Mouse (Mus musculus): ENCODE measurements at regions not wholly inside any gene's neighbourhood (a gene's known extent, or its start where the extent isn't known, plus 50 kb on each side); places are given as distances from the start of the nearest gene placed in this dataset.
"Not testable (repeated sequence)": the region's sequence is repeated elsewhere in the genome, so short reads cannot be mapped to it uniquely, and the experiment has no call there.

GRCm38 (mm10) chr1:80950406-80950805, 126.3 kb upstream of the Nyap2 start:
- Histone ChIP-seq H3K27me3 (ENCODE audit: control insufficient read depth, insufficient read depth, insufficient read length) (no peaks in the 10 kb centered on the region), H3K4me3 (no peak overlapping the region), H3ac (ENCODE audit: control insufficient read depth, insufficient read length) (no peak overlapping the region), H3K36me3 (ENCODE audit: control insufficient read depth, insufficient read depth) (no peaks in the 10 kb centered on the region), H3K79me2 (ENCODE audit: control insufficient read depth, insufficient read depth) (no peaks in the 10 kb centered on the region), H3K4me2 (ENCODE audit: low read depth) (no peak overlapping the region)
- TF ChIP-seq MAX (IDR thresholded peaks at IDR 0.05; ENCODE audit: low read depth) (no peak), TCF12 (IDR thresholded peaks at IDR 0.05; ENCODE audit: insufficient read depth, poor library complexity, severe bottlenecking) (no peak), E2F4 (IDR thresholded peaks at IDR 0.05; ENCODE audit: insufficient read depth) (no peak), POLR2AphosphoS2 (IDR thresholded peaks at IDR 0.05; ENCODE audit: insufficient read length, low read depth) (no peak), POLR2A (IDR thresholded peaks at IDR 0.05; ENCODE audit: insufficient read length, low read depth) (no peak), CEBPB (IDR thresholded peaks at IDR 0.05; ENCODE audit: insufficient read depth, poor library complexity, severe bottlenecking) (no peak), MYOD1 (IDR thresholded peaks at IDR 0.05; ENCODE audit: control insufficient read depth in 1 of 3, insufficient read length in 2 of 3, low read depth in 2 of 3) (no peak), REST (IDR thresholded peaks at IDR 0.05; ENCODE audit: insufficient read depth, insufficient read length) (no peak), MYOG (IDR thresholded peaks at IDR 0.05; ENCODE audit: control insufficient read depth in 1 of 3, insufficient read depth in 1 of 3, insufficient read length in 2 of 3, low read depth in 2 of 3) (no peak)

GRCm38 (mm10) chr1:80946049-80946448, 130.7 kb upstream of the Nyap2 start:
- H3K4me2 ChIP-seq (ENCODE audit: low read depth); H3K79me2 ChIP-seq (ENCODE audit: control insufficient read depth, insufficient read depth); H3K27me3 ChIP-seq (ENCODE audit: control insufficient read depth, insufficient read depth, insufficient read length); H3K36me3 ChIP-seq (ENCODE audit: control insufficient read depth, insufficient read depth); H3K4me3 ChIP-seq; H3ac ChIP-seq (ENCODE audit: control insufficient read depth, insufficient read length): not testable (repeated sequence)

- Histone ChIP-seq H3K36me3 (ENCODE audit: control insufficient read depth, insufficient read depth) (no peaks in the 10 kb centered on the region), H3ac (ENCODE audit: control insufficient read depth, insufficient read length) (no peak overlapping the region), H3K4me2 (ENCODE audit: low read depth) (no peak overlapping the region), H3K27me3 (ENCODE audit: control insufficient read depth, insufficient read depth, insufficient read length) (no peaks in the 10 kb centered on the region), H3K79me2 (ENCODE audit: control insufficient read depth, insufficient read depth) (no peaks in the 10 kb centered on the region), H3K4me3 (no peak overlapping the region)
- TF ChIP-seq MAX (IDR thresholded peaks at IDR 0.05; ENCODE audit: low read depth) (no peak), E2F4 (IDR thresholded peaks at IDR 0.05; ENCODE audit: insufficient read depth) (no peak), TCF3 (IDR thresholded peaks at IDR 0.05; ENCODE audit: insufficient read length, low read depth) (no peak), USF1 (IDR thresholded peaks at IDR 0.05; ENCODE audit: low read depth) (no peak), REST (IDR thresholded peaks at IDR 0.05; ENCODE audit: insufficient read depth, insufficient read length) (no peak), POLR2A (IDR thresholded peaks at IDR 0.05; ENCODE audit: insufficient read length, low read depth) (no peak), MYOD1 (IDR thresholded peaks at IDR 0.05; ENCODE audit: control insufficient read depth in 1 of 3, insufficient read length in 2 of 3, low read depth in 2 of 3) (no peak), MYOG (IDR thresholded peaks at IDR 0.05; ENCODE audit: control insufficient read depth in 1 of 3, insufficient read depth in 1 of 3, insufficient read length in 2 of 3, low read depth in 2 of 3) (no peak), POLR2AphosphoS2 (IDR thresholded peaks at IDR 0.05; ENCODE audit: insufficient read length, low read depth) (no peak), CEBPB (IDR thresholded peaks at IDR 0.05; ENCODE audit: insufficient read depth, poor library complexity, severe bottlenecking) (no peak), SRF (IDR thresholded peaks at IDR 0.05; ENCODE audit: control insufficient read depth, insufficient read length, low read depth) (no peak), TCF12 (IDR thresholded peaks at IDR 0.05; ENCODE audit: insufficient read depth, poor library complexity, severe bottlenecking) (no peak)
These were observed 137.4 kb upstream of the Nyap2 start for GRCm38 (mm10) chr1:80939372-80939771.

- TF ChIP-seq TCF3 (IDR thresholded peaks at IDR 0.05; ENCODE audit: insufficient read length, low read depth): no peak
- Histone ChIP-seq H3K27me3 (ENCODE audit: control insufficient read depth, insufficient read depth, insufficient read length) (no peaks in the 10 kb centered on the region), H3K4me3 (no peak overlapping the region), H3K79me2 (ENCODE audit: control insufficient read depth, insufficient read depth) (no peaks in the 10 kb centered on the region), H3K4me2 (ENCODE audit: low read depth) (no peak overlapping the region), H3ac (ENCODE audit: control insufficient read depth, insufficient read length) (no peak overlapping the region), H3K36me3 (ENCODE audit: control insufficient read depth, insufficient read depth) (no peaks in the 10 kb centered on the region)
These were observed 141.0 kb upstream of the Dock10 start for GRCm38 (mm10) chr1:80899281-80899680.

GRCm38 (mm10) chr1:80874140-80874849, 116.0 kb upstream of the Dock10 start:
- Histone ChIP-seq H3ac (ENCODE audit: control insufficient read depth, insufficient read length) (no peak overlapping the region), H3K4me3 (no peak overlapping the region), H3K4me2 (ENCODE audit: low read depth) (no peak overlapping the region), H3K36me3 (ENCODE audit: control insufficient read depth, insufficient read depth) (no peaks in the 10 kb centered on the region), H3K79me2 (ENCODE audit: control insufficient read depth, insufficient read depth) (no peaks in the 10 kb centered on the region), H3K27me3 (ENCODE audit: control insufficient read depth, insufficient read depth, insufficient read length) (no peaks in the 10 kb centered on the region)
- TF ChIP-seq MAX (IDR thresholded peaks at IDR 0.05; ENCODE audit: low read depth) (no peak), MYOG (IDR thresholded peaks at IDR 0.05; ENCODE audit: control insufficient read depth in 1 of 3, insufficient read depth in 1 of 3, insufficient read length in 2 of 3, low read depth in 2 of 3) (no peak), SRF (IDR thresholded peaks at IDR 0.05; ENCODE audit: control insufficient read depth, insufficient read length, low read depth) (no peak), USF1 (IDR thresholded peaks at IDR 0.05; ENCODE audit: low read depth) (no peak)

GRCm38 (mm10) chr1:80873596-80873995, 115.3 kb upstream of the Dock10 start:
- TF ChIP-seq REST (IDR thresholded peaks at IDR 0.05; ENCODE audit: insufficient read depth, insufficient read length) (no peak), MYOG (IDR thresholded peaks at IDR 0.05; ENCODE audit: control insufficient read depth in 1 of 3, insufficient read depth in 1 of 3, insufficient read length in 2 of 3, low read depth in 2 of 3) (no peak), MAX (IDR thresholded peaks at IDR 0.05; ENCODE audit: low read depth) (no peak), CEBPB (IDR thresholded peaks at IDR 0.05; ENCODE audit: insufficient read depth, poor library complexity, severe bottlenecking) (no peak), USF1 (IDR thresholded peaks at IDR 0.05; ENCODE audit: low read depth) (no peak), MYOD1 (IDR thresholded peaks at IDR 0.05; ENCODE audit: control insufficient read depth in 1 of 3, insufficient read length in 2 of 3, low read depth in 2 of 3) (no peak), SRF (IDR thresholded peaks at IDR 0.05; ENCODE audit: control insufficient read depth, insufficient read length, low read depth) (no peak), E2F4 (IDR thresholded peaks at IDR 0.05; ENCODE audit: insufficient read depth) (no peak), TCF3 (IDR thresholded peaks at IDR 0.05; ENCODE audit: insufficient read length, low read depth) (no peak), POLR2AphosphoS2 (IDR thresholded peaks at IDR 0.05; ENCODE audit: insufficient read length, low read depth) (no peak), POLR2A (IDR thresholded peaks at IDR 0.05; ENCODE audit: insufficient read length, low read depth) (no peak), TCF12 (IDR thresholded peaks at IDR 0.05; ENCODE audit: insufficient read depth, poor library complexity, severe bottlenecking) (no peak)
- H3K27me3 ChIP-seq (ENCODE audit: control insufficient read depth, insufficient read depth, insufficient read length): no peaks in the 10 kb centered on the region
- no peak overlapping the region for H3K4me3 ChIP-seq
- H3K79me2 ChIP-seq (ENCODE audit: control insufficient read depth, insufficient read depth): no peaks in the 10 kb centered on the region
- no peak overlapping the region for H3ac ChIP-seq (ENCODE audit: control insufficient read depth, insufficient read length)
- H3K36me3 ChIP-seq (ENCODE audit: control insufficient read depth, insufficient read depth): no peaks in the 10 kb centered on the region
- no peak overlapping the region for H3K4me2 ChIP-seq (ENCODE audit: low read depth)

All from myocyte (in vitro differentiated cells).